Mouse (Mus musculus): ENCODE results near the gene Isl2.
A peak's percentile ranks its signal among the peaks of the same experiment; 100 is the strongest.

Gene Isl2

DNA sequence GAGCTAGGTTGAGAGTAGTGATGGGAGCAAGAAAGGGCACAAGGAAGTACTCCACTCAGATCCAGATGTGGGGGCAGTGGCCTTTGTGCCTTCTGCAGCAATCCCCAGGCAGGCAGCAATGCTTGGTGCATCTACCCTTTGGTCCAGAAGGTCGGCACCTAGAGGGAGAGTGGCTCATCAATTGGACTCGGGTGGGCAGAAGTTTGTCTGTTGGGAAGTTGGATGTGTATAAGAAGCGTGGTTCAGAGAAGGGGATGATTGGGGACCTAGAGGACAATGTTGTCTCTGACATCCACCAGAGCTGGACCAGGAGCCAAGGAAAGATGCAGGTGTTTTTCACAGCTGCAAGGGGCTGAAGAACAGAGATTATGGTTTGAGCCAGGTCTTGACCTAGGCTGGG is 10.4 kb downstream of the Isl2 start:
- no peak for DNase-seq

DNA sequence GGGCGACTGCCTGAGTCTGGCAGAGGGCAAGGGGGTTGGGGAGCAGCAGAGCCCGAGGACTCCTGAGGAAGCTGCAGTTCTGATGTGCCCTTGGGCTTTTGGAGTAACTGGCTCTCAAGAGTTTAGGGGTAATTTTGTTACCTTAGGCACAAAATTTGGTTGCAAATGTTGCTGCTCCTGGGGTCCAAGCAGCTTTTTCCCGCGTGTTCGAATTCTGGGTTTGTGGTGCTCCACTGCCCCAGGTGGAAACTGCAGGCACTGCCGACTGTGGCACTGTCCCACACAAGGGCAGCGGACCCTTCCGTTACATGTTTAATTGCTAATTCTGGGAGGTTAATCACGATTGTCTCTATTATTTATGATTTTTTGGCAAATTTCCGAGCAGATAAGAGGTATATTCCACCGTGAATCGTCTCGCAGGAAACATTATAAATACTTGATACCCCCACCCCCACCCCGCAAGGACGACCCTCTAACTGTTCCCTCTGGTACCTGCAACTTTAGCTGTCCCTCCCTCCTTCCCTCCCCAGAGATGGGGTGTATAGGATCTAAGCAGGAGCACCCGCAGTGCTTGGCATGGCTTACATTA is 10.9 kb downstream of the Isl2 start:
- DNase-seq = no peak

DNA sequence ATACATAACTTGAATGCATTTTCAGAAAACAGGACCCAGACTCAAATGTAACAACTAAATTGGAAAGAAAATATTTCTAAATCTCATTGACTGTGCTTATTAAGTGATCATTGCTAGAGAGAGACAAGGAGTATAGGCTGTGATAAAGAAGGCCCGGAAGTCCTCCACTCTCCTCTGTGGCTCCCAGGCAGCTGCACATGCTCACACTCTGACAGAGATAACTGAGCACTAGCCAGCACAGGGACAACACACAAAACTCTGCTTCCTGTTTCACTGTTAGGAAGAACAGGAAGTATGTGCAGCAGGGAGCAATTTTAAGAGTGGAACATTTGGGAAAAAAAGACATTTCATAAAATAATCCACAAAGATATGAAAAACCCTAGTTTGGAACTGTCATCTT is 16.5 kb downstream of the Isl2 start:
- no peak for DNase-seq

DNA sequence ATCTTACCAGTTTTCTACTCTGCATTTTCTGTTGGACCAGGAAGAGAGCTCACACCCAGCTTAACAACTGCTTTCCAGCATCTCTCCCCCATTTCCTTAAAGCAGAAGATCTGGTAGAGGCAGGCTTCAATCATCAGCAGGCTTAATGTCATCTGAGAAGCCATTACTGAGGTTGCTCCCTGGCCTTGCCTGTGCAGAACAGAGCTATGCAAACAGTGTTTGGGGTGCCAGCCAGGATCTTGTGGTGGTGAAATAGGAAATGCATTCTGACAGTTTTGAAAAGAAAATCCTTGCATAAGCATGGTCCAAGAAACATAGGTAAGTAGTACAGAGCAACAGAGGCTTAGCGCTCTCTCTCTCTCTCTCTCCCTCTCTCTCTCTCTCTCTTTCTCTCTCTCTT is 22.5 kb downstream of the Isl2 start:
- DNase-seq = no peak

DNA sequence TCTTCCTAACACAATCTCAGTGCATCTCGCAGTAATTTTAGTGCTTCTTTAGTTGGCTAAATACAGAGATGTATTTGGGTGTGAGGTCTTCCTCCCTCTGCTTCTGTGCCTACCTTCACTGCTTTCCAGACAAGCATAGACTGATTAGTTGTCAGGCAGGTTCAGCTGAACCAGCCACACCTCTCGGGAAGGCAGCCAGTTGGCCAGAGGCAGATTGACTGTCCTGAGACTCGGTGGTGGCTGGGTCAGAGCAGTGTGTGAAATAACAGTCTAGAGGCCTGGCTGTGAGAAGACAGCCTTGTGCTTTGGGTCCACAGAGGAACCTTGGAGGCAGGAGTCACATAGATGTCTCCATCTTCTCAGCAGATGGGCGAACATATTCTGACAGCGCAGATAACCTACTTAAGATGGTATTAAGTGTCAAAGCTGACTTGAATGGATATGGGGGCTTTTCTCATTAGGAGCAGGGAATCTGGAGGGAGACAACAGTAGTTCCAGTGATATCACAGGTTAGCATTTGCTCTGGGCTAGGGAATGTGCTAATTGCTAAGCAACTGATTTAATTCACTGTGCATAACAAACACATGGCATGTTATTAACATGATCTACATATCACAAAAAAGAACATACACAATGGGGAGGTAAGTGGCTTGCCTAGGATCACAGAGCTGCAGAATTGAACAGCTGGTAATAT is 30.1 kb downstream of the Isl2 start:
- no peak for DNase-seq

DNA sequence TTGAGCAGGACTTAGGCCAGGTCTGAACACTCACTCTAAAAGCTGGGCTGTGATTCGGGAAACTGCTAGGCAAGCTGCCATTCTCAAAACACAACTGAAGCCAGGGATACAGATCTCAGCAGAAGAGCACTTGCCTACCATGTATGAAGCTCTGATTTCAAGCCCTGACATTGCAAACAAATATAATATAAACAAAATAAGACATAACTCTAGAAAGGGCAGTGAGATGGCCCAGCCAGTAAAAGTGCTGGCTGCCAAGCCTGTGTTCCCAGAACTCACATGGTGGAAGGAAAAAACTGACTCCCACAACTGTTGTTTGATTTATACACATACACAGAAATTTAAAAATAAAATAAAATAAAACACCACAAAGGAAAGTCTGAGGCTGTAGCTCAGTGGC is 32.6 kb downstream of the Isl2 start:
- DNase-seq = no peak

DNA sequence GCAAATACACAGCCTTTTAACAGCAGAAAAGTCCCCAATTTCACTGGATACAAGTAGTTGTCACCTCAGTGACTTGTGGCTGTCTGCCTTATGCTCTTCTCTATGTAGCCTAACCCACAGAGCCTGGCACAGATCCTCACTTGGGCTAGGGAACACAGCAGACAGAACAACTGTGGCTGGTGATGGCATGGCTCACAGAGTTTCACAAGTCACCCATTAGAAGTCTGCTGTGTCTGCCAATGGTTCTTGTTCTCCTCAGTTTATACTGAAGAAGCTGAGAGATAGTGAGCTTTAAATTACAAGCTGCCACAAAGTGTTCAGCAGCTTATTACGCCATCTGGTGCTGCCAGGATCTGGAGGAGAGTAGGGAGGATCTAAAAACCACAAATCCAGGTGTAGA is 38.1 kb downstream of the Isl2 start:
- peak; percentile 5 for DNase-seq

DNA sequence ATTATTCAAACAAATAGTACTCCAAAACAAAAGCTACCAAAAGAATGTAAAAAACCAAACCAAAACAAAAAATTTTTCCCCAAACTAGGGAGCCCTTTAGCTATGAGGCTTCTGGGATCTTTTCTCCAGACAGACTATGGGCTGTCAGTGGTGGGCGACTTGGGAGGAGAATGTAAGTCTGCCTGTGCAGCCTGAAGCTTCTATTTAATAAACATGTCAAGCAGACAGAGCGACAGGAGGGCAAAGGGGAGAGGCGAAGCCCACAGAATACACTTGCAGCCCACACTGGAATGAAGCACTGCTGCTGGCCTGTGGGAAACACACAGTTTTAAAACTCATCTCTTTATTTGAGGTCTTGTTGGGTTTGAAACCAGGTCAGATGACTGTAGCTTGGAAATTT is 42.9 kb downstream of the Isl2 start:
- DNase-seq = no peak

DNA sequence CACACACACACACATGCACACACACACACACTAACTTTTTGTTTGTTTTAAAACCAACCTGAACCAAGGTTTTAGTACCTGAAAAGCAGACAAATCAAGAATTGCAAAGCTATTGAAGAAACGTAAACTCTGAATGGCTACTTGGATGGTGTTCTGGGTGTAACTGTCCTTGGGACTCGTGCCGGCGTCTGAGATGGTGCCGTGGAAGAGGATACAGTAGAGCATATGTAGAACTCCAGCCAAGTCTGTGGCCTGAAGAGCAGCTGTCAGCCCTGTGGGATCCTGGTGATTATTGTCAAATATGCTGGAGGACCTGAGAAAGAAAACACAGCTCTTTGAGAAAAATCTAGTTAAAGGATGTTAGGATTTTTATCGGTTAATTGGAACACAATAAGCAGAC is 47.7 kb downstream of the Isl2 start:
- DNase-seq = no peak

Data from right cerebral cortex, adult 18-20 months (tissue).